Mouse (Mus musculus) lung, embryonic 15.5 days (tissue): Measurements from ENCODE around the gene Bcl2l1. TPM values are rescaled to one million over a fixed set of nuclear protein-coding genes. Genes with fewer than 3 reads are reported as not detected.

ENCODE experiments used
- ATAC-seq: fragments of 200-750 bp; cut with Nextera tagmentation; 2 replicates; pipeline ENCODE4 v1.8.0; 2017; ENCODE audit warnings: moderate number of reproducible peaks, borderline replicate concordance; ENCODE audit not compliant: low FRiP score, low TSS enrichment; ENCODE audit errors: extremely low read depth
- H3K27ac ChIP-seq: fragments of 300-500 bp; sonication (generic); 2 replicates; pipeline ENCODE4 v1.5.1; 2015; ENCODE audit warnings: moderate library complexity, mild to moderate bottlenecking, inconsistent platforms
- H3K27me3 ChIP-seq: fragments of 300-500 bp; sonication (generic); 2 replicates; pipeline ENCODE4 v1.6.1; 2015; ENCODE audit warnings: inconsistent platforms
- H3K36me3 ChIP-seq: fragments of 300-500 bp; sonication (generic); 2 replicates; pipeline ENCODE4 v1.6.1; 2015; ENCODE audit warnings: inconsistent platforms
- H3K4me1 ChIP-seq: fragments of 300-500 bp; sonication (generic); 2 replicates; pipeline ENCODE4 v1.6.1; 2015; ENCODE audit warnings: inconsistent platforms
- H3K4me2 ChIP-seq: fragments of 300-500 bp; sonication (generic); 2 replicates; pipeline ENCODE4 v1.6.1; 2015; ENCODE audit warnings: inconsistent platforms, mild to moderate bottlenecking, moderate library complexity
- H3K4me3 ChIP-seq: fragments of 300-500 bp; sonication (generic); 2 replicates; pipeline ENCODE4 v1.5.1; 2015; ENCODE audit warnings: mild to moderate bottlenecking, inconsistent platforms
- H3K9ac ChIP-seq: fragments of 300-500 bp; sonication (generic); 2 replicates; pipeline ENCODE4 v1.6.1; 2015; ENCODE audit warnings: inconsistent platforms
- H3K9me3 ChIP-seq: fragments of 300-500 bp; sonication (generic); 2 replicates; pipeline ENCODE4 v1.6.1; 2016; ENCODE audit warnings: inconsistent platforms
- WGBS: fragments of 180-500 bp; shearing (Covaris S2); methylation state at CpG from one replicate; pipeline ENCODE4 v1.1.7; 2015; 5-methylcytosine and 5-hydroxymethylcytosine counted together
- polyA plus RNA-seq: library from polyadenylated mRNA; unstranded; fragments of >200 nt; fragmentation: Nextera tagmentation; extraction: Ambion mirVana; gene quantifications from 2 replicates; pipeline ENCODE4 v1.2.1, GENCODE M21; 2015

Gene Bcl2l1
- 101 and 107 TPM in 2 replicates for polyA plus RNA-seq

- H3K9me3 ChIP-seq, result no peaks in the 10 kb centered on the region
- peak within 1 kb of the TSS; percentile 66 for H3K4me2 ChIP-seq
- H3K36me3 ChIP-seq, result no peaks in the 10 kb centered on the region
- peak within 1 kb of the TSS; percentile 62 for H3K4me3 ChIP-seq
- H3K9ac ChIP-seq, result peak within 1 kb of the TSS; percentile 80
- H3K27ac ChIP-seq, result peak within 1 kb of the TSS; percentile 97
- peaks cover 43% of the 10 kb centered on the region for H3K4me1 ChIP-seq
- peak; percentile 96 for ATAC-seq
- under 1% methylated on average over 72 of the region's 74 CpGs for WGBS
- H3K27me3 ChIP-seq, result no peaks in the 10 kb centered on the region
Observed at GRCm38 (mm10) chr2:152831019-152831878, at the start of gene Bcl2l1. Gene Bcl2l1, minus strand, starts transcription at chr2:152831728.

DNA sequence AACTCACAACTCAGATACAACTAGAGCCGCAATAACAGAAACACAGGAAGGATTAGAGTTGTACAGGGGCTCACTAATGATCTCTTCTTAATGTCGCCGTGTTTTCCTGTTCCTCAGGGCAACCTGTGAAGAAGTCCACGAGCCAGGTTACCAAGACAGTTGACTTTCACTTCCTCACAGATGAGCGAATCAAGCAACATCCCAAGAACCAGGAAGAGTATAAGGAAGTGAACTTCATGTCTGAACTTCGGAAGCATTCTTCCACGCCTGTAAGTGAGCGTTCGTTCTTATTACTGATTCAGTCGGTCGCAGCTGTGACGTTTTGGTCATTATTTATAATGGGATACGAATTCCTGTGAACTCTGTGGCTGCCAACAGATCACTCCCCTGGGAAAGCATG lies 49.4 kb upstream of the Bcl2l1 start:
- no peaks in the 10 kb centered on the region for H3K27me3 ChIP-seq
- no peak overlapping the region for H3K4me2 ChIP-seq
- H3K36me3 ChIP-seq, result peaks cover 81% of the 10 kb centered on the region
- no peak for ATAC-seq
- H3K9ac ChIP-seq, result no peak overlapping the region
- no peaks in the 10 kb centered on the region for H3K9me3 ChIP-seq
- no peaks in the 10 kb centered on the region for H3K4me1 ChIP-seq
- WGBS, result 90% methylated on average over 13 of the region's 13 CpGs
- H3K27ac ChIP-seq, result no peak overlapping the region
- H3K4me3 ChIP-seq, result no peak overlapping the region

DNA sequence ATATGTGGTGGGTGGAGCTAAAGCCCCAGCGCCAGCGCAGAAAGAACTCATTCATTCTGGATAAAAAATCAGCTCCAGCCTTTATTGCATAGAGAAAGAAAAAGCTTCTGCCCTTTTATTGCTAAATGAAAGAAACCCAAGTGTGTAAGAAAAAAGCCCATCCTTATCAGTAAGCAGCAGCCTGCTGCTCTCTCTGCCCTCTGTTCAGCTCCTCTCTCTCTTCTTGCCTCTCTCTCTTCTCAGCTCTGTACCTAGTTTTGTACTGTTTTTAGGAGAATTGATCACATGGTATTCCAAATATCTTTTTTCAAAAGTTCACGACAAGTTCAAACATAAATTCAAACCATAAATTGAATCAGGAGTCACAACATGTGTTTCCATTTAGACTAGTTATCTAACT lies 46.7 kb upstream of the Bcl2l1 start:
- H3K36me3 ChIP-seq, result peaks cover 81% of the 10 kb centered on the region
- H3K27me3 ChIP-seq, result no peaks in the 10 kb centered on the region
- H3K4me1 ChIP-seq, result no peaks in the 10 kb centered on the region
- no peak overlapping the region for H3K4me2 ChIP-seq
- ATAC-seq, result no peak
- WGBS, result 86% methylated on average over 3 of the region's 3 CpGs
- H3K27ac ChIP-seq, result no peak overlapping the region
- H3K9me3 ChIP-seq, result no peaks in the 10 kb centered on the region
- H3K9ac ChIP-seq, result no peak overlapping the region
- no peak overlapping the region for H3K4me3 ChIP-seq

GRCm38 (mm10) chr2:152863346-152863745 lies 31.8 kb upstream of the Bcl2l1 start:
- H3K4me1 ChIP-seq, result no peaks in the 10 kb centered on the region
- peaks cover 61% of the 10 kb centered on the region for H3K36me3 ChIP-seq
- H3K9me3 ChIP-seq, result no peaks in the 10 kb centered on the region
- H3K27ac ChIP-seq, result no peak overlapping the region
- ATAC-seq, result no peak
- no peak overlapping the region for H3K4me2 ChIP-seq
- H3K27me3 ChIP-seq, result no peaks in the 10 kb centered on the region
- 92% methylated on average over 6 of the region's 6 CpGs for WGBS
- H3K9ac ChIP-seq, result no peak overlapping the region
- H3K4me3 ChIP-seq, result no peak overlapping the region

- Histone ChIP-seq H3K4me1 (no peaks in the 10 kb centered on the region), H3K4me2 (no peak overlapping the region), H3K4me3 (no peak overlapping the region), H3K36me3 (peaks cover 63% of the 10 kb centered on the region), H3K27me3 (no peaks in the 10 kb centered on the region), H3K27ac (no peak overlapping the region), H3K9ac (no peak overlapping the region), H3K9me3 (no peaks in the 10 kb centered on the region)
- no peak for ATAC-seq
- 77% methylated on average over 3 of the region's 3 CpGs for WGBS
Observed at GRCm38 (mm10) chr2:152862638-152863037, 31.1 kb upstream of the Bcl2l1 start.

GRCm38 (mm10) chr2:152861891-152862290 lies 30.4 kb upstream of the Bcl2l1 start:
- Histone ChIP-seq H3K4me3 (no peak overlapping the region), H3K36me3 (peaks cover 60% of the 10 kb centered on the region), H3K27me3 (no peaks in the 10 kb centered on the region), H3K4me2 (no peak overlapping the region), H3K27ac (no peak overlapping the region), H3K9ac (no peak overlapping the region), H3K4me1 (no peaks in the 10 kb centered on the region), H3K9me3 (no peaks in the 10 kb centered on the region)
- no peak for ATAC-seq
- WGBS, result 85% methylated on average over 1 of the region's 1 CpGs

- H3K9ac ChIP-seq, result no peak overlapping the region
- WGBS, result 81% methylated on average over 3 of the region's 3 CpGs
- no peak overlapping the region for H3K4me3 ChIP-seq
- no peaks in the 10 kb centered on the region for H3K9me3 ChIP-seq
- H3K4me1 ChIP-seq, result no peaks in the 10 kb centered on the region
- H3K27me3 ChIP-seq, result no peaks in the 10 kb centered on the region
- H3K36me3 ChIP-seq, result peaks cover 70% of the 10 kb centered on the region
- H3K27ac ChIP-seq, result no peak overlapping the region
- H3K4me2 ChIP-seq, result no peak overlapping the region
- ATAC-seq, result no peak
Observed at GRCm38 (mm10) chr2:152859501-152859900, 28.0 kb upstream of the Bcl2l1 start.

GRCm38 (mm10) chr2:152848466-152848865 lies 16.9 kb upstream of the Bcl2l1 start:
- Histone ChIP-seq H3K4me1 (peaks cover 21% of the 10 kb centered on the region), H3K4me3 (peak overlapping the region; percentile 81), H3K9me3 (no peaks in the 10 kb centered on the region), H3K9ac (peak overlapping the region; percentile 69), H3K4me2 (peak overlapping the region; percentile 73), H3K36me3 (peaks cover 12% of the 10 kb centered on the region; the same call in 1 of the 2 replicates), H3K27me3 (no peaks in the 10 kb centered on the region), H3K27ac (peak overlapping the region; percentile 88)
- WGBS, result 3% methylated on average over 2 of the region's 2 CpGs
- no peak for ATAC-seq

DNA sequence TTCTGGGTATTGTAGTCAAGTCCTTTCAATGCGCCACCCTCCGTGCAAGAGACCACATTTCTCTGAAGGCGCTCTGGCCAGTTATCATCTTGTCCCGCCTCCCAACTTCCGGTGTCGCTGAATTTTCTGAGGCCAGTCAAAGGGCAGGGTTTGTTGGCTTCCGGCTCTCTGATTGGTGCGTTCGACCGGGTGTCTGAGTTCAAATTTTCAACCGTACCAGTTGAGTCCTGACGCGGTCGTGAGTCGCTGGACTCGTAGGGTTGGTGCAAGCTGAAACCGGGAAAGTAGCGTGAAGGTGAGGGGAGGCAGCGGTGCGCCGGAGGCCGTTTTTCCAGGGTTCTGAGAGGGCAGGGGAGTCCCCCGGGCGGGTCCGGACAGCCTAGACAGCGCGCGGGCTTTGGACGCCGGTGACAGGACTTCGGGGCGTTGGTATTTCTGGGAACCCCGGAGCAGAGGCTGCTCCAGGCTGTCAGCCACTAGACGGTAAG lies 16.3 kb upstream of the Bcl2l1 start, which contains the start of gene Tpx2:
Gene Tpx2 (plus strand): TSS at position 150 of the 488 bp plus-strand sequence.
- no peaks in the 10 kb centered on the region for H3K27me3 ChIP-seq
- peak within 1 kb of the TSS; percentile 69 for H3K9ac ChIP-seq
- H3K27ac ChIP-seq, result peak within 1 kb of the TSS; percentile 88
- WGBS, result under 1% methylated on average over 34 of the region's 34 CpGs
- peak; percentile 97 for ATAC-seq
- H3K4me2 ChIP-seq, result peak within 1 kb of the TSS; percentile 73
- peak within 1 kb of the TSS; percentile 81 for H3K4me3 ChIP-seq
- H3K36me3 ChIP-seq, result peaks cover 10% of the 10 kb centered on the region; the same call in 1 of the 2 replicates
- H3K9me3 ChIP-seq, result no peaks in the 10 kb centered on the region
- H3K4me1 ChIP-seq, result peaks cover 21% of the 10 kb centered on the region

- WGBS, result 13% methylated on average over 3 of the region's 3 CpGs
- H3K4me3 ChIP-seq, result peak overlapping the region; percentile 81; the same call in 1 of the 2 replicates
- no peak for ATAC-seq
- H3K27me3 ChIP-seq, result no peaks in the 10 kb centered on the region
- no peaks in the 10 kb centered on the region for H3K9me3 ChIP-seq
- no peak overlapping the region for H3K9ac ChIP-seq
- H3K4me1 ChIP-seq, result peaks cover 21% of the 10 kb centered on the region
- peak overlapping the region; percentile 48 for H3K4me2 ChIP-seq
- H3K36me3 ChIP-seq, result peaks cover 4% of the 10 kb centered on the region; the same call in 1 of the 2 replicates
- H3K27ac ChIP-seq, result no peak overlapping the region
Observed at GRCm38 (mm10) chr2:152847057-152847814, 15.7 kb upstream of the Bcl2l1 start.

DNA sequence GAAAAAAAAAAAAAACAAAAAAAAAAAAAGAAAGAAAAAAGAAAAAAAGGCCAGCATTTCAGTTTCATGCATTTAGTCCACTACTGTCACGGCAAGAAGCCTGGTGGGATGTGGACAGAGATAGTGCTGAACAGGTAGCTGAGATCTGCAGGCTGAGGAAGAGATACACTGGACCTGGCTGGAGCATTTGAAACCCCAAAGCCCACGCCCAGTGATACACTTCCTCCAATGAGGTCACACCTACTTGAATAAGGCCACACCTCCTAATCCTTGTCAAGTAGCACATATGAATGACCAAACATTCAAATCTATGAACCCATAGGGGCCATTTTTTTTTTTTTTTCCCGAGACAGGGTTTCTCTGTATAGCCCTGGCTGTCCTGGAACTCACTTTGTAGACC lies 11.2 kb upstream of the Bcl2l1 start:
- no peak overlapping the region for H3K27ac ChIP-seq
- H3K9ac ChIP-seq, result no peak overlapping the region
- no peaks in the 10 kb centered on the region for H3K9me3 ChIP-seq
- ATAC-seq, result no peak
- no peak overlapping the region for H3K4me2 ChIP-seq
- 57% methylated on average over 3 of the region's 3 CpGs for WGBS
- no peaks in the 10 kb centered on the region for H3K27me3 ChIP-seq
- H3K4me3 ChIP-seq, result no peak overlapping the region
- H3K4me1 ChIP-seq, result 0 out of 2 replicates have a peak, but pooled peaks cover 3% of the 10 kb centered on the region
- H3K36me3 ChIP-seq, result no peaks in the 10 kb centered on the region
